Mouse (Mus musculus): ENCODE measurements at regions not wholly inside any gene's neighbourhood (a gene's known extent, or its start where the extent isn't known, plus 50 kb on each side); places are given as distances from the start of the nearest gene placed in this dataset.
"Not testable (repeated sequence)": the region's sequence is repeated elsewhere in the genome, so short reads cannot be mapped to it uniquely, and the experiment has no call there.

- Histone ChIP-seq H3K27me3 (ENCODE audit: control insufficient read depth, insufficient read depth, low read length) (no peaks in the 10 kb centered on the region), H3K9me3 (ENCODE audit: control insufficient read depth, low read length) (no peaks in the 10 kb centered on the region), H3K4me2 (ENCODE audit: low read length) (no peak overlapping the region), H3K9ac (replicated peaks; ENCODE audit: low read length) (no peak overlapping the region), H3K4me3 (replicated peaks; ENCODE audit: low read depth, low read length) (no peak overlapping the region), H3K4me1 (ENCODE audit: control insufficient read depth, insufficient read depth, low read length) (0 out of 2 replicates have a peak, but pooled peaks cover 2% of the 10 kb centered on the region), H3K36me3 (ENCODE audit: control insufficient read depth, insufficient read depth, low read length) (no peaks in the 10 kb centered on the region), H3K27ac (replicated peaks; ENCODE audit: low read depth, low read length) (no peak overlapping the region)
- DNase-seq (peak; percentile 18), ATAC-seq (ENCODE audit: low FRiP score, low TSS enrichment) (no peak; the same call in 1 of the 2 replicates)
These were observed 320.0 kb upstream of the Ift57 start for GRCm38 (mm10) chr16:49378917-49379473.

- no peak overlapping the region for H3K9ac ChIP-seq (replicated peaks; ENCODE audit: low read length)
- no peak overlapping the region for H3K27ac ChIP-seq (replicated peaks; ENCODE audit: low read depth, low read length)
- DNase-seq (no peak), ATAC-seq (ENCODE audit: low FRiP score, low TSS enrichment) (no peak)
- no peak overlapping the region for H3K4me2 ChIP-seq (ENCODE audit: low read length)
- no peaks in the 10 kb centered on the region for H3K36me3 ChIP-seq (ENCODE audit: control insufficient read depth, insufficient read depth, low read length)
- no peaks in the 10 kb centered on the region for H3K27me3 ChIP-seq (ENCODE audit: control insufficient read depth, insufficient read depth, low read length)
- no peaks in the 10 kb centered on the region for H3K9me3 ChIP-seq (ENCODE audit: control insufficient read depth, low read length)
- WGBS = 74% methylated on average over 4 of the region's 4 CpGs
- no peak overlapping the region for H3K4me3 ChIP-seq (replicated peaks; ENCODE audit: low read depth, low read length)
- no peaks in the 10 kb centered on the region for H3K4me1 ChIP-seq (ENCODE audit: control insufficient read depth, insufficient read depth, low read length)
These were observed 310.9 kb upstream of the Ift57 start for GRCm38 (mm10) chr16:49388135-49388534.

GRCm38 (mm10) chr16:49407956-49408795 is 290.9 kb upstream of the Ift57 start:
- Histone ChIP-seq H3K9ac (replicated peaks; ENCODE audit: low read length) (no peak overlapping the region), H3K36me3 (ENCODE audit: control insufficient read depth, insufficient read depth, low read length) (no peaks in the 10 kb centered on the region), H3K4me3 (replicated peaks; ENCODE audit: low read depth, low read length) (no peak overlapping the region), H3K4me1 (ENCODE audit: control insufficient read depth, insufficient read depth, low read length) (no peaks in the 10 kb centered on the region), H3K9me3 (ENCODE audit: control insufficient read depth, low read length) (no peaks in the 10 kb centered on the region), H3K27me3 (ENCODE audit: control insufficient read depth, insufficient read depth, low read length) (no peaks in the 10 kb centered on the region), H3K4me2 (ENCODE audit: low read length) (peak overlapping the region; percentile 9; the same call in 1 of the 2 replicates), H3K27ac (replicated peaks; ENCODE audit: low read depth, low read length) (peak overlapping the region; percentile 47)
- ATAC-seq (ENCODE audit: low FRiP score, low TSS enrichment) = peak; percentile 50; the same call in 1 of the 2 replicates
- WGBS = 48% methylated on average over 16 of the region's 16 CpGs
- peak; percentile 59 for DNase-seq

- Histone ChIP-seq H3K4me3 (replicated peaks; ENCODE audit: low read depth, low read length) (no peak overlapping the region), H3K4me2 (ENCODE audit: low read length) (no peak overlapping the region), H3K36me3 (ENCODE audit: control insufficient read depth, insufficient read depth, low read length) (no peaks in the 10 kb centered on the region), H3K9me3 (ENCODE audit: control insufficient read depth, low read length) (no peaks in the 10 kb centered on the region), H3K27ac (replicated peaks; ENCODE audit: low read depth, low read length) (no peak overlapping the region), H3K4me1 (ENCODE audit: control insufficient read depth, insufficient read depth, low read length) (no peaks in the 10 kb centered on the region), H3K9ac (replicated peaks; ENCODE audit: low read length) (no peak overlapping the region), H3K27me3 (ENCODE audit: control insufficient read depth, insufficient read depth, low read length) (no peaks in the 10 kb centered on the region)
- ATAC-seq (ENCODE audit: low FRiP score, low TSS enrichment) (no peak), DNase-seq (no peak)
- WGBS = 90% methylated on average over 4 of the region's 4 CpGs
These were observed 289.8 kb upstream of the Ift57 start for GRCm38 (mm10) chr16:49409235-49409634.

GRCm38 (mm10) chr16:49430296-49430695 is 268.7 kb upstream of the Ift57 start:
- Histone ChIP-seq H3K9ac (replicated peaks; ENCODE audit: low read length) (no peak overlapping the region), H3K4me1 (ENCODE audit: control insufficient read depth, insufficient read depth, low read length) (no peaks in the 10 kb centered on the region), H3K27ac (replicated peaks; ENCODE audit: low read depth, low read length) (no peak overlapping the region), H3K36me3 (ENCODE audit: control insufficient read depth, insufficient read depth, low read length) (no peaks in the 10 kb centered on the region), H3K4me2 (ENCODE audit: low read length) (no peak overlapping the region), H3K27me3 (ENCODE audit: control insufficient read depth, insufficient read depth, low read length) (no peaks in the 10 kb centered on the region), H3K9me3 (ENCODE audit: control insufficient read depth, low read length) (no peaks in the 10 kb centered on the region), H3K4me3 (replicated peaks; ENCODE audit: low read depth, low read length) (no peak overlapping the region)
- WGBS = 89% methylated on average over 1 of the region's 1 CpGs
- DNase-seq (no peak), ATAC-seq (ENCODE audit: low FRiP score, low TSS enrichment) (no peak)

- H3K9ac ChIP-seq (replicated peaks; ENCODE audit: low read length) = no peak overlapping the region
- WGBS = 77% methylated on average over 2 of the region's 2 CpGs
- DNase-seq = no peak
These were observed 267.1 kb upstream of the Ift57 start for GRCm38 (mm10) chr16:49431902-49432301.

GRCm38 (mm10) chr16:49441225-49441624 is 257.8 kb upstream of the Ift57 start:
- Histone ChIP-seq H3K27me3 (ENCODE audit: control insufficient read depth, insufficient read depth, low read length) (no peaks in the 10 kb centered on the region), H3K4me1 (ENCODE audit: control insufficient read depth, insufficient read depth, low read length) (no peaks in the 10 kb centered on the region), H3K9me3 (ENCODE audit: control insufficient read depth, low read length) (no peaks in the 10 kb centered on the region), H3K27ac (replicated peaks; ENCODE audit: low read depth, low read length) (no peak overlapping the region), H3K4me2 (ENCODE audit: low read length) (no peak overlapping the region), H3K4me3 (replicated peaks; ENCODE audit: low read depth, low read length) (no peak overlapping the region), H3K9ac (replicated peaks; ENCODE audit: low read length) (no peak overlapping the region), H3K36me3 (ENCODE audit: control insufficient read depth, insufficient read depth, low read length) (no peaks in the 10 kb centered on the region)
- DNase-seq (peak; percentile 16), ATAC-seq (ENCODE audit: low FRiP score, low TSS enrichment) (no peak)
- 68% methylated on average over 1 of the region's 1 CpGs for WGBS

More at GRCm38 (mm10) chr16:49431902-49432301, 267.1 kb upstream of the Ift57 start:
- no peak for ATAC-seq (ENCODE audit: low FRiP score, low TSS enrichment)
- Histone ChIP-seq H3K4me3 (replicated peaks; ENCODE audit: low read depth, low read length) (no peak overlapping the region), H3K4me1 (ENCODE audit: control insufficient read depth, insufficient read depth, low read length) (no peaks in the 10 kb centered on the region), H3K36me3 (ENCODE audit: control insufficient read depth, insufficient read depth, low read length) (no peaks in the 10 kb centered on the region), H3K9me3 (ENCODE audit: control insufficient read depth, low read length) (no peaks in the 10 kb centered on the region), H3K27ac (replicated peaks; ENCODE audit: low read depth, low read length) (no peak overlapping the region), H3K4me2 (ENCODE audit: low read length) (no peak overlapping the region), H3K27me3 (ENCODE audit: control insufficient read depth, insufficient read depth, low read length) (no peaks in the 10 kb centered on the region)

GRCm38 (mm10) chr16:49447356-49447755 is 251.7 kb upstream of the Ift57 start:
- H3K9me3 ChIP-seq (ENCODE audit: control insufficient read depth, low read length); H3K4me1 ChIP-seq (ENCODE audit: control insufficient read depth, insufficient read depth, low read length); H3K36me3 ChIP-seq (ENCODE audit: control insufficient read depth, insufficient read depth, low read length); H3K27me3 ChIP-seq (ENCODE audit: control insufficient read depth, insufficient read depth, low read length); H3K4me2 ChIP-seq (ENCODE audit: low read length); H3K4me3 ChIP-seq (replicated peaks; ENCODE audit: low read depth, low read length); DNase-seq; ATAC-seq (ENCODE audit: low FRiP score, low TSS enrichment); H3K9ac ChIP-seq (replicated peaks; ENCODE audit: low read length); H3K27ac ChIP-seq (replicated peaks; ENCODE audit: low read depth, low read length): not testable (repeated sequence)
- WGBS = 97% methylated on average over 8 of the region's 9 CpGs

GRCm38 (mm10) chr16:49493881-49494280 is 205.2 kb upstream of the Ift57 start:
- no peaks in the 10 kb centered on the region for H3K27me3 ChIP-seq (ENCODE audit: control insufficient read depth, insufficient read depth, low read length)
- no peak for DNase-seq

More at GRCm38 (mm10) chr16:49493881-49494280, 205.2 kb upstream of the Ift57 start:
- 93% methylated on average over 8 of the region's 8 CpGs for WGBS
- no peak overlapping the region for H3K4me2 ChIP-seq (ENCODE audit: low read length)
- no peak for ATAC-seq (ENCODE audit: low FRiP score, low TSS enrichment)
- no peaks in the 10 kb centered on the region for H3K36me3 ChIP-seq (ENCODE audit: control insufficient read depth, insufficient read depth, low read length)
- no peak overlapping the region for H3K9ac ChIP-seq (replicated peaks; ENCODE audit: low read length)
- no peak overlapping the region for H3K4me3 ChIP-seq (replicated peaks; ENCODE audit: low read depth, low read length)
- no peak overlapping the region for H3K27ac ChIP-seq (replicated peaks; ENCODE audit: low read depth, low read length)
- no peaks in the 10 kb centered on the region for H3K4me1 ChIP-seq (ENCODE audit: control insufficient read depth, insufficient read depth, low read length)
- H3K9me3 ChIP-seq (ENCODE audit: control insufficient read depth, low read length) = no peaks in the 10 kb centered on the region

All from midbrain, embryonic 14.5 days (tissue).